Mouse (Mus musculus) G1E (cell line): Measurements from ENCODE around the gene Rps9. TPM values are rescaled to one million over a fixed set of nuclear protein-coding genes. Genes with fewer than 3 reads are reported as not detected.
"Not testable (repeated sequence)": the region's sequence is repeated elsewhere in the genome, so short reads cannot be mapped to it uniquely, and the experiment has no call there.

Experiments used
- ATAC-seq: 2 replicates; pipeline ENCODE4 v1.8.0; 2016; ENCODE audit warnings: mild to moderate bottlenecking; ENCODE audit not compliant: insufficient number of reproducible peaks, poor library complexity, low FRiP score, severe bottlenecking; ENCODE audit errors: extremely low read depth
- DNase-seq: peaks from one replicate; pipeline ENCODE4 v3.0.0; 2012; ENCODE audit warnings: low spot score
- H3K27me3 ChIP-seq: 2 replicates; pipeline ENCODE4 v1.6.1; 2012; ENCODE audit warnings: mild to moderate bottlenecking, low read length, inconsistent platforms; ENCODE audit not compliant: insufficient read depth
- H3K36me3 ChIP-seq: replicated peaks from 2 replicates; pipeline ENCODE3; 2012; ENCODE audit warnings: mild to moderate bottlenecking, inconsistent platforms
- H3K4me1 ChIP-seq: 2 replicates; pipeline ENCODE4 v1.6.1; 2012; ENCODE audit warnings: low read depth, low read length, inconsistent platforms, mixed read lengths; ENCODE audit not compliant: insufficient read depth
- H3K4me3 ChIP-seq: 2 replicates; pipeline ENCODE4 v1.5.1; 2012; ENCODE audit warnings: low read depth, mild to moderate bottlenecking, inconsistent platforms, low read length, moderate library complexity, mixed read lengths
- H3K9me3 ChIP-seq: replicated peaks from 2 replicates; pipeline ENCODE4 v1.6.1; 2012; ENCODE audit warnings: inconsistent platforms
- CTCF ChIP-seq: IDR thresholded peaks from 2 replicates; pipeline ENCODE4 v1.5.1; 2012; ENCODE audit warnings: low read depth, low read length, inconsistent platforms, mixed read lengths
- GATA1 ChIP-seq: IDR thresholded peaks from 2 replicates; pipeline ENCODE4 v1.6.1; 2012; ENCODE audit warnings: borderline replicate concordance, low read length, inconsistent platforms, mixed read lengths
- GATA2 ChIP-seq: IDR thresholded peaks from 2 replicates; pipeline ENCODE4 v1.6.1; 2012; ENCODE audit warnings: low read depth, low read length, inconsistent platforms, borderline replicate concordance
- POLR2AphosphoS5 ChIP-seq: IDR thresholded peaks from 2 replicates; pipeline ENCODE4 v1.6.1; 2012; ENCODE audit warnings: low read depth, low read length, inconsistent platforms; ENCODE audit not compliant: insufficient replicate concordance
- TAL1 ChIP-seq: conservative IDR thresholded peaks from 2 replicates; pipeline ENCODE4 v1.6.1; 2012; ENCODE audit warnings: low read depth, low read length, inconsistent platforms, mixed read lengths
- polyA plus RNA-seq: library from polyadenylated mRNA; stranded (reverse); fragments of >175 nt; gene quantifications from 2 replicates; pipeline ENCODE4 v1.2.3, GENCODE M21; 2012
- total RNA-seq, 2 experiments: library from RNA; stranded (forward) in 1 of 2; stranded (reverse) in 1 of 2; fragments of 200-1000 nt in 1 of 2; fragments of >200 nt in 1 of 2; fragmentation: Nextera tagmentation in 1 of 2; gene quantifications; 2 replicates each; pipeline ENCODE4 v1.2.3; 2014 to 2017

The Rps9 gene
- total and polyA plus RNA-seq, 3 experiments, result 1,085 to 2,177 (median 1,340) TPM

DNA sequence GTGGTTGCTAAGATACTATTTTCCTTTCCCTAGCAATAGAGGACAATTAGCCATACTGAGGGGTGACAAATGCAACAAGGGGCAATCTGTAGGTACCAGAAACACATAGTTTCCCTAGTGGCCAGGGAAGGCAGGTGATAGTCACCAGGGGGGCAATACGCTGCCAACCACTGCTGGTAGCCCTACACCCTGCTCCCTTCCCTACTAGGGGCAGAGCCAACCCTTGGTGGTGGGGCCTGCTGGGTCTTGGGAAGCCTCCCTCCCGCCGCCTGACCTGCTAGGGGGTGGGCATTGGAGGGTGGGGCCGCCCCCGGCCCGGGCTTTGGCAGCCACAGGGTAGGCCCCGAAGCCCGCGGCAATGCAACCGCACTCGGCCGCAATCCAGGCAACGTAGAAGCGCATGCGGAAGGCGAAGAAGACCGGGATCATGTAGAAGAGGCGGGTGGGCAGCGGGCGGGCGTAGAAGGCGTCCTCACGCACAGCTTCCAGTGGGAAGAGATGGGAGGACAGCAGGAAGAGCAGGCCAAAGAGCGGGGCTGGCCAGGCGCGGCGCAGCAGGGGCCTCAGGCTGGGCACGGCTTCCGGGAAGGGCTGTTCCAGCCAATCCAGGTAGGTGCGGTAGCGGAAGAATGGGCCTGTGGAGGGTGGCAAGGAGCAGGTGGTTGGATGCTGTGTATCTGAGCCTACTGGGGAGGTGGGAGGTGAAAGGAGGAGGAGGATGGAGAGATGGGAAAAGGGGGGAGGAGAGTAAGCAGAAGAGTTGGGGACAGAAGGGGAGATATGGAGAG lies 18.2 kb upstream of the Rps9 start:
- Histone ChIP-seq H3K4me1 (no peaks in the 10 kb centered on the region), H3K9me3 (no peaks in the 10 kb centered on the region), H3K4me3 (no peak overlapping the region), H3K36me3 (peaks cover 83% of the 10 kb centered on the region), H3K27me3 (no peaks in the 10 kb centered on the region)
- ATAC-seq (no peak), DNase-seq (no peak)
- TF ChIP-seq POLR2AphosphoS5 (no peak), GATA1 (no peak)

DNA sequence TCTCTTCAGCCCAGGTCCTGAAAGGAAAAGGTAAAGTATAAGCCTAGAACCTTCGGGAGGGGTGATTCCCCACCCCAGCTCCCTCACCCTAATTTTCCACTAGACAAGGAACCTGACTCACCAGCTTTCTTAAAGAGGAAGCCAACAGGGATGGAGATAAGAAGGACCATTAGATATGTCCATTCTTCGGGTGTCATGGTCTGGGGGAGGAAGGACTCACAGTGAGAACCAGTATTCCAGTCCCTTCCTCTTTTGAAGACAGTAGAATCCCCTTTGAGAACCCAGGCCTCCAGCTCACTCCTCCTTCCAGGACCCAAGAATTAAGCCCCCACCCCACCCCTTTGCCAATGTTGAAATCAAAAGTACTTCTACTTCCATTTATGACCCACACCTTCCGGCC lies 11.9 kb upstream of the Rps9 start:
- Histone ChIP-seq H3K27me3 (no peaks in the 10 kb centered on the region), H3K9me3 (no peaks in the 10 kb centered on the region), H3K36me3 (peaks cover 54% of the 10 kb centered on the region), H3K4me3 (peak overlapping the region; percentile 88), H3K4me1 (peaks cover 39% of the 10 kb centered on the region)
- no peak for ATAC-seq
- DNase-seq, result no peak
- TF ChIP-seq POLR2AphosphoS5, result no peak
- no peak for TF ChIP-seq CTCF
- TF ChIP-seq TAL1, result no peak
- no peak for TF ChIP-seq GATA2
- TF ChIP-seq GATA1, result no peak

GRCm38 (mm10) chr7:3692382-3692986 lies 11.3 kb upstream of the Rps9 start, which contains the start of gene Tsen34:
Gene Tsen34 (plus strand): TSS chr7:3692863.
- ATAC-seq, result no peak
- TF ChIP-seq GATA2 (no peak), TAL1 (no peak), GATA1 (no peak), CTCF (no peak), POLR2AphosphoS5 (no peak)

DNA sequence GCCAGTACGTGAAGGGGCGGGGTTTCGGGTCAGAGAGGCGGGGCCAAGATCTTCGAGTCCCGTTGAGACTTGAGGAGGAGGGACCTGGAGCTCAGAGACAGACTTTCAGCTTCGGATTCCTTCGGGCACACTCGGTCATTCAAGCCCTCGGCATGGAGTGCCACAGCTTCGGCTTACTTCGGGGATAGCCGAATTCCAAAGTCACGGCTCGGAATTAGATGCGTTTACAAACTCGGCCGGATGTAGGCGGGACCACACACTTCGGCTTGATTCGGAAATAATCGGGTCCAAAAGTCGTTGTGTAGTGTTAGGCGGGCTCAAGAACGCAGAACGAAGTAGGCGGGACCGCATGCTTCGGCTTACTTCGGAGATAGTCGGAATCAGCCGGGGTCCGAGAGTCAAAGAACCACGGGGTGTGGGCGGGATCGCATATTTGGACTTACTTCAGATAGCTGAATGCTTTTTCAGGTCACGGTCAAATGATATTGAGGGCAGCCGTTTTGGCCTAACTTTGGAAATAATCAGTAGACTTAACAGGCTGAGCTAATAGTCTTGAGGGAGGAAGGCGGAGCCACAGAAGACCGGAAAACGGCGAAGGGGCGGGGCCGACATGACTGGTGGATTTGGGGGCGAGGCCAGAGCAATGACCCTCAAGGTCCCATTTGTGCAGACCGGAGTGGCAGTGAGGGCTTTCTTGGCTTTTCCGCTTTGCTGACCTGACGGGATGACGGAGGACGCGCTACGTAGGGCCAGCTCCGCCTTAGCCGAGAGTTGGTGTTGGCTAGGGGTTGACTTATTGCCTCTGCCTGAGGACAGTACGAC lies 10.6 kb upstream of the Rps9 start, which contains the start of gene Mboat7:
Gene Mboat7, minus strand, starts transcription at position 537 of the 822 bp plus-strand sequence.
- Histone ChIP-seq H3K36me3 (peaks cover 54% of the 10 kb centered on the region), H3K4me3 (peak within 1 kb of the TSS; percentile 88)

More at GRCm38 (mm10) chr7:3692382-3692986, 11.3 kb upstream of the Rps9 start, which contains the start of gene Tsen34:
- peaks cover 39% of the 10 kb centered on the region for H3K4me1 ChIP-seq
- H3K27me3 ChIP-seq, result no peaks in the 10 kb centered on the region
- DNase-seq, result peak; percentile 78
- H3K36me3 ChIP-seq, result peaks cover 53% of the 10 kb centered on the region
- peak within 1 kb of the TSS; percentile 88 for H3K4me3 ChIP-seq
- no peaks in the 10 kb centered on the region for H3K9me3 ChIP-seq

DNA sequence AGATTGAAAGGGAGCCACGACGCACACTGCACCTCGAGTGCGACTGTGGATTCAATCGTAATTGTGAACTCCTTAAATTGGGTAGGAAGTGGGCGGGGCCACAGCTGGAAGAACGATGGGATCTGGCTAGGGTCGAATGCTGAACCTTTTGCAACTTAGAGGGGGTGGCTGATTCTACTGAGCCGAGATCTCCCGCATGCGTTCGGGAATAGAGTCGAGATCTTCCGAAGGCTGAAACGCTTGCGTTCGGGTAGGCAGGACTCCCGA lies 10.1 kb upstream of the Rps9 start:
- ATAC-seq, result no peak
- peak overlapping the region; percentile 88 for H3K4me3 ChIP-seq
- H3K4me1 ChIP-seq, result peaks cover 39% of the 10 kb centered on the region
- no peaks in the 10 kb centered on the region for H3K9me3 ChIP-seq
- H3K36me3 ChIP-seq, result peaks cover 54% of the 10 kb centered on the region
- no peak for DNase-seq
- TF ChIP-seq GATA2, result no peak
- no peaks in the 10 kb centered on the region for H3K27me3 ChIP-seq

More for the DNA sequence above, 10.6 kb upstream of the Rps9 start, which contains the start of gene Mboat7:
- peak; percentile 82 for ATAC-seq
- DNase-seq, result peak; percentile 93
- Histone ChIP-seq H3K4me1 (peaks cover 39% of the 10 kb centered on the region), H3K9me3 (no peaks in the 10 kb centered on the region), H3K27me3 (no peaks in the 10 kb centered on the region)
- TF ChIP-seq CTCF (no peak), GATA2 (no peak), POLR2AphosphoS5 (no peak), GATA1 (no peak), TAL1 (no peak)

DNA sequence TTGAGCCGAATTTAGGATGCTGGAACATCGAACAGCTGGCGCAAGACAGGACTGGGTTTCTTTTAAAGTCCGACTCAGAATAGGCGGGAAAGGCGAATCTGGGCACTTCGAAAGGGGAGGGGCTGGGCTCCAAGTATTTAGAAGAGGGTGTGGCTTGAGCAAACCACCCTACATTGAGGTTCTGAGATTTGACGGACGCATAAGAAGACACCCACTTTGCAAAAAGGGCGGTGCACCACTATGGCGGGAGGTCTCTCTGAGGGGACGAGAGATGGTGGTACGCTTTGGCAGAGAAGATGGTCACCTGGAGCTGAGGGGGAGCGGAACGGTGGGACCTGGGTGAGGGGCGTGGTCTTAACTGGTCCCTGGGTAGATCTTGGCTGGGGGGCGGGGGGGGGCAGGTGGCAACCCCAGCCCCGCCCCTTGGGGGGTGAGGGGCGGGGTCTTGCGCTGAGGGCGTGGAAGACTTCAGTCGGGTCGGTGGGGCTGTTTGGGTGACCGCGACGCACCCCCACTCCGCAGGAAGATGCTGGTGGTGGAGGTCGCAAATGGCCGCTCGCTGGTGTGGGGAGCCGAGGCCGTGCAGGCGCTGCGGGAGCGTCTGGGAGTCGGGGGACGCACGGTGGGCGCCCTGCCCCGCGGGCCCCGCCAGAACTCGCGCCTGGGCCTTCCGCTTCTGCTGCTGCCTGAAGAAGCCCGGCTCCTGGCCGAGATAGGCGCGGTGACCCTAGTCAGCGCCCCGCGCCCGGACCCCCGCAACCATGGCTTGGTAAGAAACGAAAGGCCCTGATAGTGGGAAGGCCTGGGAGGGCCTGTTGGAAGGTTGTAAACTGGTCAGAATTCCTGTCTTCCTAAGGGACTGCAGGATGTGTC lies 9.5 kb upstream of the Rps9 start:
- ATAC-seq (peak; percentile 16; the same call in 1 of the 2 replicates), DNase-seq (peak; percentile 68)
- TF ChIP-seq TAL1 (no peak), CTCF (no peak), GATA1 (no peak), GATA2 (no peak), POLR2AphosphoS5 (no peak)
- Histone ChIP-seq H3K27me3 (no peaks in the 10 kb centered on the region), H3K36me3 (peaks cover 54% of the 10 kb centered on the region), H3K9me3 (no peaks in the 10 kb centered on the region), H3K4me1 (peaks cover 39% of the 10 kb centered on the region), H3K4me3 (peak overlapping the region; percentile 88)

GRCm38 (mm10) chr7:3694949-3695305 lies 8.9 kb upstream of the Rps9 start:
- H3K36me3 ChIP-seq, result peaks cover 54% of the 10 kb centered on the region
- not testable (repeated sequence) for H3K27me3 ChIP-seq, H3K9me3 ChIP-seq, DNase-seq, ATAC-seq
- H3K4me3 ChIP-seq, result peak overlapping the region; percentile 88
- H3K4me1 ChIP-seq, result peaks cover 39% of the 10 kb centered on the region
